Comparison of ENCODE assay signal across 9 mouse cellular contexts in the genomic region with DNA sequence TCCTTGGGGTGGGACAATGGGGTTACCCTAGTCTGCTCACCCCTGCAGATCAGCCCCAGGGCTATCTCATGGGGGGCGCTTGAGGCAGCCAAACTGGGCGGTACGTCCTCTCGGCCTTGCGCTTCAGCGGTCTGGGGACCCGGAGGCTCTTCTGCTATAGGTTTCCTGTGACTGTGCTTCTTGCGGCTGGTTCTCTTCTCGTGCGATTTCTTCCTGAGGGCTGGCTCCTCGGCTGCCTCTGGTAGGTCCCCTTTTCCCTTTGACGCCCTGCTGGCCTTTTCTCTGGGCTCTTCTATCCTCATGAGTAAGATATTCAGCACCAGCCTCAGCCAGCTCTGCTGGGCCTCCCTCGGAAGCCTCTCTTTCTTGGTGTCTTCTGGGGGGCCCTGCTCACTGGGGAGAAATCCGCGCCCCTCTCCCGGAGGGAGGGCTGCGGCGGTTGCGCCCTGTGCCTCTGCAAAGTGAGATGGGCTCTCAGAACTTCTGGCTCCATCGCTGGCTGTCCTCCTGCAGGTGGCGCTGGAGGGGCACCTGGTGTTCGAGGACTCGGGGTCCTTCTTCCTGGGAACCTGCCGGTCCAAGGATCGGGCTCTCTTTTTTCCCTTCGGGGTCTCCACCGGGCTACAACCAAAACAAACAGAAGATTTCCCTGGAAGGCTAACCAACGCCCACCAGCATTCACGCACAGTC. TPM values are rescaled to one million over a fixed set of nuclear protein-coding genes. Genes with fewer than 3 reads are reported as not detected.
DNase-seq lines count a peak whose midpoint lies in the region; ATAC-seq lines count a peak whose summit lies in the region.
"Had no signal": no experiment of that assay in that cellular context is flagged by ENCODE, and none has a peak within 500 bp of the region (broad histone marks: within the 10 kb centered on the region; RNA-seq: fewer than 3 reads in every experiment).

No protein-coding gene starts in this region.

- intact Hi-C loops in left cerebral cortex, postnatal 4 days (cut with DNase I) = no loop called here

- peak overlapping the region; percentile 54 for H3K9ac ChIP-seq in midbrain, embryonic 11.5 days (ENCODE audit: low read length)

- H3K9me3 ChIP-seq in embryonic facial prominence, embryonic 10.5 days = no peaks in the 10 kb centered on the region
- no peaks in the 10 kb centered on the region for H3K9me3 ChIP-seq in midbrain, embryonic 11.5 days (ENCODE audit: control insufficient read depth, low read length)

- no peak overlapping the region for H3K27ac ChIP-seq in embryonic facial prominence, embryonic 10.5 days (replicated peaks)
- H3K27ac ChIP-seq in midbrain, embryonic 11.5 days (ENCODE audit: low read depth, low read length) = no peak overlapping the region

- H3K4me3 ChIP-seq in embryonic facial prominence, embryonic 10.5 days = peak overlapping the region; percentile 48
- peak overlapping the region; percentile 15; the same call in 1 of the 2 replicates for H3K4me3 ChIP-seq in midbrain, embryonic 11.5 days (ENCODE audit: low read depth, low read length)

- ATAC-seq in CD4-positive, CD25-positive, alpha-beta regulatory T cell, adult 4 months = peak; percentile 32
- peak; percentile 77 for ATAC-seq in hematopoietic stem cell, adult 5-6 weeks (replicated peaks in 1 of 2; ENCODE audit: insufficient read depth in 1 of 2, low FRiP score in 2 of 2, low TSS enrichment in 1 of 2, low read depth in 1 of 2, poor library complexity in 2 of 2, severe bottlenecking in 2 of 2)
- ATAC-seq in midbrain, embryonic 11.5 days (ENCODE audit: low FRiP score) = no peak

- no peaks in the 10 kb centered on the region for H3K36me3 ChIP-seq in embryonic facial prominence, embryonic 10.5 days (replicated peaks)
- no peaks in the 10 kb centered on the region for H3K36me3 ChIP-seq in midbrain, embryonic 11.5 days (ENCODE audit: control insufficient read depth, insufficient read depth, low read length)

- 7% methylated on average over 29 of the region's 29 CpGs for WGBS in embryonic facial prominence, embryonic 10.5 days
- WGBS in midbrain, embryonic 11.5 days = 4% methylated on average over 29 of the region's 29 CpGs

- DNase-seq in cerebellum, postnatal 10 days = peak; percentile 76 to 81
- no peak for DNase-seq in cerebellum, adult 11 months
- peak; percentile 77 for DNase-seq in embryonic facial prominence, embryonic 10.5 days (ENCODE audit: low spot score)
- peak; percentile 66 for DNase-seq in left cerebral cortex, postnatal 4 days
- peak; percentile 93 for DNase-seq in midbrain, embryonic 11.5 days (ENCODE audit: low spot score, missing footprints)
- peak; percentile 90 for DNase-seq in testis, postnatal 10 days (ENCODE audit: low spot score)

- H3K4me2 ChIP-seq in midbrain, embryonic 11.5 days = peak overlapping the region; percentile 41

- peaks cover 43% of the 10 kb centered on the region for H3K27me3 ChIP-seq in embryonic facial prominence, embryonic 10.5 days (replicated peaks; ENCODE audit: low read depth, poor library complexity, severe bottlenecking)
- H3K27me3 ChIP-seq in midbrain, embryonic 11.5 days (ENCODE audit: control insufficient read depth, insufficient read depth, low read length) = peaks cover 3% of the 10 kb centered on the region; the same call in 1 of the 2 replicates

- peaks cover 26% of the 10 kb centered on the region for H3K4me1 ChIP-seq in embryonic facial prominence, embryonic 10.5 days
- peaks cover 12% of the 10 kb centered on the region for H3K4me1 ChIP-seq in midbrain, embryonic 11.5 days (ENCODE audit: control insufficient read depth, insufficient read depth, low read length)

RNA-seq across cellular contexts. Expression of a gene that starts 5.7 kb away (rescaled TPM):
- 1 to 10 TPM; 2.0 to 3.4 TPM for polyA plus RNA-seq in CD4-positive, CD25-positive, alpha-beta regulatory T cell, adult 4 months (2017; shearing (Covaris generic))
- 0.10 and 0.17 TPM in 2 replicates for polyA plus RNA-seq in embryonic facial prominence, embryonic 10.5 days (2016; fragmentation: Nextera tagmentation; extraction: Ambion mirVana)
- total RNA-seq in hematopoietic stem cell, adult 5-6 weeks (2017) = 2.8 and 4.5 TPM in 2 replicates
- total RNA-seq in left cerebral cortex, postnatal 4 days (2021) = 1 to 10 TPM; 3.0 to 6.7 TPM
- 0.10 TPM in 1 of 2 replicates, not detected in the other for polyA plus RNA-seq in midbrain, embryonic 11.5 days (2014; fragmentation: Nextera tagmentation; extraction: Ambion mirVana)

RNA-seq across cellular contexts. Expression of a gene that starts 34.2 kb away (rescaled TPM):
- not detected for polyA plus RNA-seq in CD4-positive, CD25-positive, alpha-beta regulatory T cell, adult 4 months (2017; shearing (Covaris generic))
- 0.20 TPM in 1 of 2 replicates, not detected in the other for polyA plus RNA-seq in embryonic facial prominence, embryonic 10.5 days (2016; fragmentation: Nextera tagmentation; extraction: Ambion mirVana)
- not detected in 2 replicates for total RNA-seq in hematopoietic stem cell, adult 5-6 weeks (2017)
- not detected for total RNA-seq in left cerebral cortex, postnatal 4 days (2021)
- not detected in 2 replicates for polyA plus RNA-seq in midbrain, embryonic 11.5 days (2014; fragmentation: Nextera tagmentation; extraction: Ambion mirVana)
- total RNA-seq: layer of hippocampus, postnatal 25 days had no signal

RNA-seq across cellular contexts. Expression of a gene that starts 42.4 kb away (rescaled TPM):
- 10 to 100 TPM; 33.3 to 62.9 TPM for polyA plus RNA-seq in CD4-positive, CD25-positive, alpha-beta regulatory T cell, adult 4 months (2017; shearing (Covaris generic))
- polyA plus RNA-seq in embryonic facial prominence, embryonic 10.5 days (2016; fragmentation: Nextera tagmentation; extraction: Ambion mirVana) = 125 and 126 TPM in 2 replicates
- total RNA-seq in hematopoietic stem cell, adult 5-6 weeks (2017) = 57.9 and 64.0 TPM in 2 replicates
- 100 to 1,000 TPM in 1 of 2 experiments, 10 to 100 TPM in 1; 99.1 to 109 TPM for total RNA-seq in left cerebral cortex, postnatal 4 days (2021)
- polyA plus RNA-seq in midbrain, embryonic 11.5 days (2014; fragmentation: Nextera tagmentation; extraction: Ambion mirVana) = 92.4 and 97.4 TPM in 2 replicates

RNA-seq across cellular contexts. Expression of a gene that starts 51.2 kb away (rescaled TPM):
- polyA plus RNA-seq in CD4-positive, CD25-positive, alpha-beta regulatory T cell, adult 4 months (2017; shearing (Covaris generic)) = not detected
- polyA plus RNA-seq in embryonic facial prominence, embryonic 10.5 days (2016; fragmentation: Nextera tagmentation; extraction: Ambion mirVana) = 0.09 TPM in 1 of 2 replicates, not detected in the other
- 0.13 and 0.25 TPM in 2 replicates for total RNA-seq in hematopoietic stem cell, adult 5-6 weeks (2017)
- under 1 TPM; 0.22 to 0.42 TPM for total RNA-seq in left cerebral cortex, postnatal 4 days (2021)
- not detected in 2 replicates for polyA plus RNA-seq in midbrain, embryonic 11.5 days (2014; fragmentation: Nextera tagmentation; extraction: Ambion mirVana)
